Mouse (Mus musculus): ENCODE measurements around the gene Slc16a11.
"Not testable (repeated sequence)": the region's sequence is repeated elsewhere in the genome, so short reads cannot be mapped to it uniquely, and the experiment has no call there.

Gene Slc16a11

DNA sequence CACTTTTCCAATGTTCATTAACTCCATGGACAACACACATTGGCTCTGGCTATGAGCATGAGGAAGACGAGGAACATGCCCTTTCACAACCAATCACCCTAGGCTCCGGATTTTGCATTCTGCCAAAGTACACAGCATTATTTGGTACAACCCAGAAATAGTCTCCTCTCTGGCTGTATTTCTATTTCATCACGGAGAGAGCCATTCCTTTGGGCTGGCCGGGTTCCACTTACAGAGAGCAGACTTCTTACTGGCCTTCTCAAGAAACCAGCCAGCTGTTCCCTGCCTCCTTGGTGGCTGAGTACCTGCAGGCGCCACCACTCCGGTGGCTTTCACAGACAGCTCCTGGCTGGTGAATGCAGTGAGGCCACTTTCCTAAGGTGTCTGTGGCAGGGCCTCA lies at the start of gene Slc16a11:
Gene Slc16a11 (plus strand): TSS at position 330 of the 400 bp plus-strand sequence.
- DNase-seq (ENCODE audit: extremely low spot score): peak; percentile 1

DNA sequence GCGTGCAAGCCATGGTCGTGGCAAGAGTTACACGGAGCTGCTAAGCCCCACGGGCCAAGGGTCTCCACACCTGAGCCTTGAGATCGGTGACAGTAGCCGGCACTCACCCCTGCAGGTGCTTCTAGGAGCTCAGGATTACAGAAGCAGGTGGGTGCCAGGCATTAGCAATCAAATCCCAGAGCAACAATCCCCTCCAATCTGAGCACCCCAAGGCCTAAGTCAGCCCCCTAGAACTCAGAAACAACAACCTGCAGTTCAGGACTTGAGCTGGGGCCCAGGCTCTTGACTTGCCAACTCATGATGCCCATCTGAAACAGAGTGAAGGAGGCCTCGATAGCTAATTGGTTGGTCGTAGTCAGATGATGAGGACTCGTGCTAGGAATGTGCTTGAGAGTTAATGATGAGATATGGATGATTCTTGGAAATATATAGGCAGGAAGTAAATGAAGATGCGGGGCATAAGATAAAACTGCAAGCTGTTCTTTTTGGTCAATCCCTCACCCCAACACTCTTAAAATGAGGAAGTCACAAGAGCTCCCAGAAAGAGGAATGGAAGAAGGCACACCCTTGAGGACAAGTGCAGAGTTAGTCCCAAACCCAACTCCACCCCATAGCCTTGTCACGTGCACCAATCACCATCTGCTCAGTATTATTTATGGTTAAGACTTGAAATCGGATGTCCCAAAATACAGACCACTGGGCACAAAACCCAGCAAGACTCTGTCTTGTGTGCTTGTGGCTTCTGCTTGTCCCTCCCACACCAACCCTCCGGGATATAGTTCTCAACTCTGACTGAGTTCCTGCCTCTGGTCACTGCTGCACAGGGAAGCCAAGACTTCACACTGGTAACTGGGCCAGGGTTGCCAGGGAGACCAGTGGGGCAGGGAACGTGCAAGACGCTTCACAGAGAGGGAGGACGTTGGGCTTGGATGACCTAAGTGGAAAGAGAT lies 46.3 kb upstream of the Slc16a11 start:
- DNase-seq (ENCODE audit: extremely low spot score): no peak

DNA sequence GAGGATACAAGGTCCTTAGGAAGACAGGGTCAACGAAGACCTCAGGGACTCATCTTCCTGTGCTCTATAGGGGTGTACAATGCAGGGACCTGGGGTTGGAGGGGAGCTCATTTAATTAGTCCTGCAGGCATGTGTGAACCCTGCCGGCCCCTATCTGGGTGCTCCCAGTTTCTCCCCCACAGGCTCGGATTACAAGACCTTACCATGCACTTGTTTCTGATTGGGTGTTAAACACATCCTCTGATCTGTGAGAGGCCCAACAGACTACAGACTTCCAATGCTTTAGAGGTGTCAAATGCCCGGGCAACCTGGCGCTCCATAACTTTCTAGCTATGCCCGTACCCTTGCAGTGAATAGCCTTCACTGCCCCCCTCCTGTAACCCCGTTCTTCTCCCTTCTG lies 44.4 kb upstream of the Slc16a11 start:
- DNase-seq (ENCODE audit: extremely low spot score): no peak

GRCm38 (mm10) chr11:70169471-70169870 lies 43.1 kb upstream of the Slc16a11 start:
- not testable (repeated sequence) for DNase-seq (ENCODE audit: extremely low spot score)

DNA sequence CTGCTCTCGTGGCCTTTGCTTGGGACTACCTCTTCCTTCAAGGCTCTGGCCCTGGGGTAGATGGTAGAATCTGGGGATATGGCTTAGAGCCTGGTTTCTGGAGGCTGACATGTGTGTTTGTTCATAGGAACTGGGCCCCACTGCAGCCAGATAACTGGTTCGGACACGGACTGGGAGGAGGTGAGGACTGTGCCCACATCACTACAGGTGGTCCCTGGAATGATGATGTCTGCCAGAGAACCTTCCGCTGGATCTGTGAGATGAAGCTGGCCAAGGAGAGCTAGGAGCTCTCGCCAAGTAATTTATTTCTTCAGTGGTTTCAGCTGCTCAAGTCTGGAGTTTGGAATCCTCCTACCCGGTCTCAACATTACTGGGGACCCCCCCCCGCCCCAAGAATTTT lies 42.3 kb upstream of the Slc16a11 start:
- no peak for DNase-seq (ENCODE audit: extremely low spot score)

- no peak for DNase-seq (ENCODE audit: extremely low spot score)
These were observed 41.4 kb upstream of the Slc16a11 start for GRCm38 (mm10) chr11:70171181-70171580.

- peak; percentile 10 for DNase-seq (ENCODE audit: extremely low spot score)
These were observed 40.7 kb upstream of the Slc16a11 start for GRCm38 (mm10) chr11:70171847-70172246.

GRCm38 (mm10) chr11:70172298-70172697 lies 40.3 kb upstream of the Slc16a11 start:
- DNase-seq (ENCODE audit: extremely low spot score): no peak

DNA sequence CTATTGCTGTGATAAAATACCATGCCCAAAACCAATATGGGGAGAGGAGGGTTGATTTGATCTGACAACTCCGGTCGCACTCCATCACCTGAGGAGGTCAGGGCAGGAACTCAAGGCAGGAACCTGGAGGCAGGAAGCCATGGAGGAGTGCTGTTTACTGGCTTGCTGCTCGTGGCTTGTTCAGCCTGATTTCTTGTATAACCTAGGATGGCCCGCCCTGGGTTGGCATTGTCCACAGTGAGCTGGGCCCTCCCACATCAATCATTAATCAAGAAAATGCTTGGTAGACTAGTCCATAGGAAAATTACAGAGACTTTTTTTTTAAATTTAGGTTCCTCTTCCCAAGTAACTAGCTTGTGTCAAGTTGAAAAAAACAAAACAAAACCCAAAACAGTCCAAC lies 38.1 kb upstream of the Slc16a11 start:
- DNase-seq (ENCODE audit: extremely low spot score): no peak

- DNase-seq (ENCODE audit: extremely low spot score): no peak
These were observed 34.9 kb upstream of the Slc16a11 start for GRCm38 (mm10) chr11:70177647-70178046.

DNA sequence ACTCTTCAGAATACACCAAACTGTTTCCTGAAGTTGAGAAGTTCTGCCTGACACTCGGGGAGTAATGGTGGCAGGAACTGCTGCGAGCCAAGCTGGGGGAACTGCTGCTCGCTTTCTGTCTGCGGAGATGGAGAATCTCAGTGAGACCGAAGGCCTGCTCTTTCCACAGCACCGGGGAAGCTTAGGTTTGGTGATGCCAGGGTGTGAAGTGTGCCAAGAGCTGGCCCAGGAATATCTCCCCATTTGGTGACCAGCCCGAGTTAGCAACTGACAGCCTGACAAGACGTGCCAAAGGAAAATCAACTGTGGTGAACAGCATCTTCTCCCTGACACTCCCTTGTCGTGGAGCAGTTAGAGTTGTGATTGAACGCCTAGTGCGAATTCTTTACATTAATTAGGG lies 34.2 kb upstream of the Slc16a11 start:
- DNase-seq (ENCODE audit: extremely low spot score): no peak

GRCm38 (mm10) chr11:70178756-70179155 lies 33.8 kb upstream of the Slc16a11 start:
- DNase-seq (ENCODE audit: extremely low spot score): no peak

- DNase-seq (ENCODE audit: extremely low spot score): peak; percentile 20
These were observed 33.2 kb upstream of the Slc16a11 start for GRCm38 (mm10) chr11:70179401-70179800.

- no peak for DNase-seq (ENCODE audit: extremely low spot score)
These were observed 32.1 kb upstream of the Slc16a11 start for GRCm38 (mm10) chr11:70180496-70180895.

DNA sequence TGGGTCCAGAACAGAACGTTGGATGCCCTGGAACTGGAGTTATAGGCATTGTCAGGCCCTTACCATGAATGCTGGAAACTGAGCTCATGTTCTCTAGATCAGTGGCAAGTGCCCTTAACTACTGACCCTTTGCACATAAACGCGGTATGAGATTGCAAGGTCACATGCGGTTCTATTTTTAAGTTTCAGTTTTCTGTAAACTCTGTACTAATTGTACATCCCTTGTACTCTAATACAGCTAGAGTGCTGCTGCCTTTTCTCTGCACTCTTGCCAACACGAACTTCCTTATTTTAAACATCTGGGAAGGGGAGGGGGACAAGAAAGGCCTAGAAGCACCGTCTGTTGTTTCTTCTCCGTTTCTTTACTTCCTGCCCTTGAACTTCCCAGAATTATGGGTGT lies 27.4 kb upstream of the Slc16a11 start:
- no peak for DNase-seq (ENCODE audit: extremely low spot score)

- DNase-seq (ENCODE audit: extremely low spot score): no peak
These were observed 23.0 kb upstream of the Slc16a11 start for GRCm38 (mm10) chr11:70189319-70190134.

GRCm38 (mm10) chr11:70191188-70191587 lies 21.4 kb upstream of the Slc16a11 start:
- DNase-seq (ENCODE audit: extremely low spot score): no peak

- DNase-seq (ENCODE audit: extremely low spot score): no peak
These were observed 20.4 kb upstream of the Slc16a11 start for GRCm38 (mm10) chr11:70192157-70192556.

DNA sequence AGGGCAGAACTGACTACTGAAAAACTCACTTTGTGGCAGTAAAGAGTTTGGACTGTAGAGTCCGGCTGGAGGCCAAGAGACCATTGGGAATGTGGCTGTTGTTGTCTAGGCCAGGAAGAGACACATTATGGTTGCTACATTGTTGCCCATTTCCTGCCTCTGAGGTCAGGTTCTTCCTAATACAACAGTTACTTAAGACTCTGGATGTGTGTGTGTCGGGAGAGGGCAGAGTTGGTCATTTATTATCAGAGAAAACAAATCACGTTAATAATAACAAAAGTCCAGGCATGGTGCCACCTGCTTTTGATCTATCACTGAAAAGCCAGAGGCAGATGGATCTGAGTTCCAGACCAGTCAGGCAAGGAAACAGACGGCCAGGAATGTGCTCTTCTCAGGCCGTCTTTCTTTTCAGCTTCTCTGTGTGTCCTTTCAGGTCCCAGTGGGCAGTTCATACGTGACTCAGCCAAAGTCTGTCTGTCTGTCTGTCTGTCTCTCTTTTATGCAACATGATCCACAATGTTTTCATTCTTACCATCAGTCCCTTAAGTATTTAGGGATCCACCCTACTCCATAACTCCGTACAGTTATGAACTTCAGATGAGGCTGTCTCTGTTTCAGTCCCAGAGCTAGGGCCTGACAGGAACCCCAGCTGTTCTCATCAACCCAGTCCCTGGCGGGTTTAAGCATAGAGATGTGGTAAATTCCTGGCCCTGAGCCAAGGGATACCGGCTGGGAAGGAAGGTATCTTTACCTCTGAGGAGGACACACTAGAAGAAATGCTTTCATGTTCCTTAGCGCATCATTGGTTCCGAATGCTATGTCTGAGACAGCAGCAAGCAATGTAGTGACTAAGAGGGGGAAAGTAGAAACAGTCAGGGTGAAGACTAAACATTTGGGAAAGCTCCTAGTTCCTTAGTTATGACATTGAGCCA lies 18.9 kb upstream of the Slc16a11 start:
- no peak for DNase-seq (ENCODE audit: extremely low spot score)

GRCm38 (mm10) chr11:70198332-70198731 lies 14.2 kb upstream of the Slc16a11 start:
- DNase-seq (ENCODE audit: extremely low spot score): no peak

- no peak for DNase-seq (ENCODE audit: extremely low spot score)
These were observed 13.4 kb upstream of the Slc16a11 start for GRCm38 (mm10) chr11:70199107-70199506.
